Mouse (Mus musculus) left cerebral cortex, postnatal 25 days (tissue): ENCODE measurements at regions not wholly inside any gene's neighbourhood (a gene's known extent, or its start where the extent isn't known, plus 50 kb on each side); places are given as distances from the start of the nearest gene placed in this dataset.
"Not testable (repeated sequence)": the region's sequence is repeated elsewhere in the genome, so short reads cannot be mapped to it uniquely, and the experiment has no call there.

Experiments used
- DNase-seq, 2 experiments: peaks; one replicate each; pipeline ENCODE4 v3.0.0; 2022; ENCODE audit warnings: low spot score in 2 of 2, mixed read lengths in 1 of 2
- intact Hi-C: fragments of 180-260 bp; cut with DNase I; formaldehyde crosslinking; loops from one replicate; pipeline ENCODE4 v1.15.1; 2025

DNA sequence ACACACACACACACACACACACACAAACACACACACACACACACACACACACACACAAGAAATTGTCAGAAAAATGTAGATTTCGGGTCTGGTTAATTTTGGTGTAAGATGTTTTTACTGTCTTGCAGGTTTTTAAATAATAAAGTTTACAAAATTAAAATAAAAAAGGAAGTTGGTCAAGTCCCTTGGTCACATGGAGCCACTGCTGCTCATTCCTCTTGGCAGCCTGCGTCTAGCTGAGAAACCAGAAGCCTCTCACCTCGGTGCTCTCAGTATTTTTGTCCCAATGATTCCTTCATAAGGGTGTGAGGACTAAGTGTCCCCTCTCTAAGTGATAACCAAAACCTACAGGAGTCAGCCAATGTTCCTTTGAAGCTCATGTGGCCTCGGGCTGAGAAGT lies 76.8 kb upstream of the Smg1 start:
- DNase-seq, result no peak
- intact Hi-C loops, result no loop called here

DNA sequence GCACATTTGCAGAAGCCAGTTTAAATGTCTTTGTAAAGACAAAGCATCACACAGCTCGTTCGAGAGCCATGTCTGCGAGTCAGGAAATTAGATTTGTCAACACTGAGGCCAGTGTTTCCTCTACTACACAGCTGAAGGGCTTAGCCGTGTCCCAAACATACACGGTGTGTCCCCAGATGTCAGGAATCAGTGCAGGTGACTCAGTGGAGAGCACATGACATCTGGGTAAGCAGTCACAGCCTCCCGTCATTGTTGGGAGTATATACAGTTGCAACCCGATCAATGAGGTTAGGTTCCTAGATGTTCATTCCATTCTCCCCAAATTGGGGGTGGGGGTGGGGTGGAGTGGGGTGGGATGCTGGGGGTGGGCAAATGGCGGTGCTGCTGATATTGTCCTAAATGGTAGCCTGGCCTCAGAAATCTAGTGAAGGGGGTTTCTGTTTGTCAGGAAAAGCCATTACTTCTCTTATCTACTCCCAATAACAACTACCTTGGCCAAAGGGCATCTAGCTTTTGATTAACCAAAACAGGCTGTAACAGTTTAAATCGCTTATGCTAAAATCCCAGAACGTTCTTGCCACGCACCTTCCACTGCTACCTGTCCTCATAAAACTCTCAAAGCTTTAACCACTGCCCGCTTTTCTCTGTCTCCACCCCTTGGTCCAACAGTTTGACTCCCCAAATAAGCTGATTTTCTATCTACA lies 75.1 kb upstream of the Smg1 start:
- DNase-seq, result no peak
- intact Hi-C loops, result no loop called here

DNA sequence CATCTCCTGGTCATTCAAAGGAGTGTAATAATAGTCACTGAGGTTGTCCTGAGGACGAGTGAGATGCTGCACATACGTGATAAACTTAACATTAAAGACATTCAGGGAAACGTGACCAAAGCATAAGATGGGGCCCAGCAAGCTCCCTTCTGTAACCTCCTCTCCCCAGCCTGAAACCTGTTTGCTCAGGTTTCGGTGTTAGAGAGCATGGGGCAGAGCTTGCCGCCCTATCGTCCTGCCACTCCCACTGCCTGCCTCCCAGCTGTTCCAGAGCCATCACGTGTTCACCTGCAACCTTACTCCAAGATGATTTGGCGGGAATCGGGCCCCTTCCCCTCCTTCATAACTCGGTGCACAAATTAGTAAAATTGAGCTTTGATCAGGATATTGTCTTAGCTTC lies 71.4 kb upstream of the Smg1 start:
- DNase-seq, intact Hi-C loops: not testable (repeated sequence)

DNA sequence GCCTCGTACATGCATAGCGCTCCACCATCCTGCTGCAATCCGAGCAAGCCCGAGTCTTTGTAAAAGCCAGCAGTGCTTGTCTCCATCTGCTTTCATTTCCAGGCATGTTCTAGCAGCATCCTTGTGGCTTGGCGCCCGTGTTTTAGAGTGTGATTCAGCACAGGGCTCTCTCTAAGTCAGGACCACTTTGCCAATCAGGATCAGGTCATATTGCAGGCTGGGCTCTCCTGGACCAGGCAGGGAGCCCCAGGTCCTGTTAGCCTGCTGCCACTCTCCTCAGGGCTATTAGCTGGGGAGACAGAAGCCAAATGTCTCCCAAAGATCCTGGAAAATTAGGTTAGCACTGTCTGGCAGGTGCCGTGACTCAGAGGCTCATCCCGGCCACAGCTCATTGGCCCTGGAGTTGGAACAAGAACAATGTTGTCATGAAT lies 70.8 kb upstream of the Smg1 start:
- peak; percentile 20 to 62 for DNase-seq
- intact Hi-C loops, result no loop called here

DNA sequence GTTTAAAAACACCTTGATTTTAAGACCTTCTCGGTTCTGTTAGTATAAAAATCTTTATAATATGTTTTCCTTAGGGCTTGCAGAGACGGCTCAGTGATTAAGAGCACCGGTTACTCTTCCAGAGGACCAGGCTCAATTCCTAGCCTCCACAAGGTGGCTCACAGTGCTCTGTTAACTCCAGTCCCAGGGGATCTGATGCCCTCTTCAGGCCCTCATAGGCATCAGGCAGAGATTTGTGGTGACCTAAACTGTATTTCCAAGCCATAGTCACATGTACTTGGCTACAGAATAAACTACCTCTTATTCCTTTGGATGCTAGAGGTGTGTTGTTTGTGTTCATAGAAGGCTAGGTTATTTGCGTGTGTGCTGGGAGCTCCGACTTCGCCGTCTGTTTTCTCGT lies 70.3 kb upstream of the Smg1 start:
- intact Hi-C loops, result loop anchor here (2.0 kb wide), 1 partner anchor 51 kb away; no protein-coding TSS in a partner anchor
- DNase-seq, result peak; percentile 32 to 53

DNA sequence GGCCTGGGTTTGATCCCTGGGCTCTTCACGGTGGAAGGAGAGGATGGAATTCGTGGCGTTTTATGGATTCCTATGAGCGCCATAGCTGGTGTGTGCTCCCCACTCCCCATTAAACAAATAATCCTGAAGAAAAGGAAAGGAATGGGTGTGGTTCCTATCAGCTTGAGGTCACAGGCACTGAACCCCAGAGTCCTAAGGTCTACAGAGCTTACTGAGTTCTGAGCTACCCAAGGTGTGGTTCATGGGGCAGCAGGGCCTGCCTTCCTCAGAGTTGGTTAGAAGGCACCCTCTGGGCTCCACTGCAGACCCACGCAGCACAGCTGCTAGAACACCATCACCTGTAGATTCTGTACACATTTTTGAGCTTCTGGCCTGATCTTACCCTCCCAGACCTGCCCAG lies 66.3 kb upstream of the Smg1 start:
- intact Hi-C loops, result no loop called here

DNA sequence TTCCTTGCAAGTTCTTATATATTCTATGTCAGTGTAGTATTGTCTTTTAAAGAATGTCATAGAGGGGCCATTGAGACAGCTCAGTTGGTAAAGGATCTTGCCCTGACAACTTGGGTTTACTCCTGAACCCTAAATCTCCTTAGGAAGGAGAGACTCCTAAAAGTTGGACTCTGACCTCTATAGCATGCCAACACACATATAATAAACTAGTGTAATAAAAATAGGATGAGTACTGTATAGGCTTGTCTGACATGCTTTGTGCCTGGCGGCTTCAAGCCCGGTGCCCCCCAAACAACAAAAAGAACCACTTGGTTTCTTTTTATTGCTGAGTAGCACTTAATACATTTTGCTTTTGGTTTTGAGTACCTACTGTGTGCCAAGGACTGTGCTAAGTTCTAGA lies 65.4 kb upstream of the Smg1 start:
- intact Hi-C loops, result no loop called here
- no peak for DNase-seq

More for the DNA sequence above, 66.3 kb upstream of the Smg1 start:
- DNase-seq, result no peak

DNA sequence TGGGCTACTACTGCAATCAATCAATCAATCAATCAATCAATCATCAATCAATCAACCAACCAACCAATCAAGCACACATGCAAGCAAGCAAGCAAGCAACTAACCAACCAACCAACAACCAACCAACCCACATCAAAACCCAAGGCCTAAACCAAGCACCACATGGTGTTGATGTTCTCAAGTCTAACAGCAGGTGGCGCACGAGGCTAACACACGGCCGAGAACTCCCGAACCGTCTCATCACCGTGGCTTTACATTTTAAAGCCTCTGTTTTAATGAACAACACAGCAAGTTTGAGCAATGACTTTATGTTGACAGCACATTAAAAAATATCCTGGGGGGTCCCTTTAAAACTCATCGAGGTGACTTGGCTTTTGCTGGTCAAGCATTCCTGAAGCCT lies 61.3 kb upstream of the Smg1 start:
- peak; percentile 74 to 76 for DNase-seq
- intact Hi-C loops, result loop anchor here (1.0 to 5.0 kb wide), 4 partner anchors 104 to 382 kb away; partner anchors contain the start of gene Syt17

DNA sequence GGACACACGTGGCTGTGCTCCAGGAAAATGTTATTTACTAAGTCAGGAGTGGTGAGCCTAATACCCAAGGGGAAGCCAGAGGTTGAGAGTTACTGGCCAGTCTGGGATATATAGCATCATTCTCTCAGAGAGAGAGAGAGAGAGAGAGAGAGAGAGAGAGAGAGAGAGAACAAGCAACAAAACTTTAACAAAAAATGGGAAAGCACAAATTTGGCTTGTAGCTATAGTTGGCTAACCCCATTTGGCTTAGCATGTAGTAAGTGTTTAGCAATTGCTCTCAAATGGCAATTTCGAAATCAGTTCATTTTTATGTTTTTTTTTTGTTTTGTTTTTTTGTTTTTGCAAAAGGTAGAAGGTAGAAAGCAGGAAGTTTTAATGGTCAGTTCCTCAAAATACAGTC lies 60.9 kb upstream of the Smg1 start:
- intact Hi-C loops, result loop anchor here (1.0 to 5.0 kb wide), 3 partner anchors 104 to 383 kb away; no protein-coding TSS in a partner anchor
- no peak for DNase-seq

DNA sequence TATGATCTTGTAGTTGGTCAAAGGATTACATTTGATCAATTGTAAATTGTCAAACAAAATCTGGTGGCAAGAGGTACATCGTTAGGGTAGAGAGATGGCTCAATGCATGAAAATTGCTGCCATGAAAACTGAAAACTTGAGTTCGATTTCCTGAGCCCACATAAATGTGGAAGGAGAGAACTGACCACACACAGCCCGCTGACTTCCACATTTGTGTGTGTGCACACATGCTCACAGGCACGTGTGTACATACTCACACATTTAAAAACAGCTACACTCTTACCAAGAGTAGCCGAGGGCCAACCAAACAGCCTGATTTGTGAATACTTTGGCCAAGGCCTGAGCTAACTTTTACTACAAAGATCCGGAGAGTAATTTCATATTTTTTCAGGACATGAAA lies 60.5 kb upstream of the Smg1 start:
- DNase-seq, result no peak
- intact Hi-C loops, result loop anchor here (1.0 to 5.0 kb wide), 3 partner anchors 105 to 383 kb away; no protein-coding TSS in a partner anchor

DNA sequence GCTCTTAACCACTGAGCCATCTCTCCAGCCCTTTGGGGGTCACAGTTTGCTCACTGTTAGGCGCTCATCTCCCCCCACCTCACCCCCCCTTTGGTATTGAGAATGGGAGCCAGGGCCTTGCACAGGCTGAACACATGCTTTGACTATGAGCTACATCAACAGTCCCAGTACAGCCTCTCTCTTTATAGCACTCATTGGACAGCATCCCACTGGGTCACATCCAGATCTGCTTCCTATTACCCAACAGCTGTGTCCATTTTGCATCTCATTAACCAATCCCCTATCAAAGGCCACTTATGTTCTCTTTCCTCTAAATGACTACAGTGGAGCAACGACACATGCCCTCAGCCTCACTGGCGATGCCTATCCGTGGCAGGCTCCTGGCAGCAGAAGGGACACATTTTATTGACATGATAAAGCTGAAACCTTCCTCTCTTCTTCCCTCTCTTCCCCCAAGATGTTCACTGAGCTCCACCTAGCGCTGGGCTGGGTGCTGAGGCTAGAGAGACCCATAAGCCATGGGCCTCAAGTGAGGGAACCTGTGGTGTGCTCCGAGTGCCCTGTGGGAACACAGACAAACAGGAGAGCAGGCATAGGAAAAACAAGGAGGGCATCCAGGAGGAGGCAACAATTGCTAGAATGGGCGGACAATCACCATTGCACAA lies 57.3 kb upstream of the Smg1 start:
- intact Hi-C loops, result loop anchor here (5.0 kb wide), 1 partner anchor 386 kb away; no protein-coding TSS in a partner anchor

DNA sequence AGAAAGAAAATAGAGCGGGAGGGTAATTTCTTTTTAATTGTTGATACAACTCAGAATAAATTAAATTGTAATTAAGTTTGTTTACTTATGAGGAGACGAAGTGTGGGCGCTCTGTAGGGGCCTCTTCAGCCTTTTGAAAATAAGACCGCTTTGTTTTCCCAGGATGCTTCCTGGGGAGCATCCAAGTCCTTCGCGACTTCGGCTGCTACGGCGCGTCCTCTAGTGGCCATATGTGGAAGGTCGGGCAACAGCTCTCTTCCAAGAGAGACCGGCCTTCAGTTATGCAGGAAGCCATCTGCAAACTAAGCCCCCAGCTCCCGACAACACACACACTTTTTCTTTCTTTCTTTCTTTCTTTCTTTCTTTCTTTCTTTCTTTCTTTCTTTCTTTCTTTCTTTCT lies 54.1 kb upstream of the Smg1 start:
- intact Hi-C loops, result loop anchor here (5.0 kb wide), 2 partner anchors 55 to 170 kb away; partner anchors contain the start of genes Arl6ip1 and Smg1
- DNase-seq, result peak; percentile 80 to 84

More for the DNA sequence above, 57.3 kb upstream of the Smg1 start:
- DNase-seq, result peak in 1 of 2 experiments; percentile 53

DNA sequence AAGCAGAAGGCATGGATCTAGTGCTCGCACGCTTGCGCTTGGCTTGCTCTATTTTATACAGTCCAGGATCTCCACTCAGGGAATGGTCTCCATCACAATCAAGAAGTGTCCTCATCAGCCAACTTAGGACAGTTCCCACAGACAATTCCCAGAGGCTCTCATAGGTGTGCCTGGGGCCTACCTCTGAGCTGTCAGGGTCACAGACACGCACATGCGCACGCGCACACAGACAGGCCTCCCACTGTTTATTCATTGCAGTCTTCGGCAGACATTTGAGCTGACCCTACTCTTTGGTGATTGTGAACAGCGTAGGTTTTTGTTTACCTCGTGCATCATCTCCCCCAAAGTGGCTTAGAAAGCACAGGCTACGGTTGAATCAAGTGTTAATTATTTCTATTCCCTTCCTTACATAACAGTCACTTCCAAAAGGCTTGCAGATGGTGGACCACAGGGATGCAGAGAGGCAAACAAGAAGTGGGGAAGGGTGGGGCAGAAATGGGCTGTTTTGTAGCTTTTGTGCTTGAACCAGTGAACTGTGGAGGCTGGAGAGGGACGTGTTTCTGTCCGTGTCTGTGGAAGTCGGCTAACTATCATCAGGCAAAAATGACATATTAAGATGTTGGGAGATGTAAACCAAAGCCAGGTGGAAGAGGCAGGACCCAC lies 53.5 kb upstream of the Smg1 start:
- intact Hi-C loops, result loop anchor here (5.0 kb wide), 2 partner anchors 55 to 170 kb away; partner anchors contain the start of genes Arl6ip1 and Smg1
- no peak for DNase-seq

DNA sequence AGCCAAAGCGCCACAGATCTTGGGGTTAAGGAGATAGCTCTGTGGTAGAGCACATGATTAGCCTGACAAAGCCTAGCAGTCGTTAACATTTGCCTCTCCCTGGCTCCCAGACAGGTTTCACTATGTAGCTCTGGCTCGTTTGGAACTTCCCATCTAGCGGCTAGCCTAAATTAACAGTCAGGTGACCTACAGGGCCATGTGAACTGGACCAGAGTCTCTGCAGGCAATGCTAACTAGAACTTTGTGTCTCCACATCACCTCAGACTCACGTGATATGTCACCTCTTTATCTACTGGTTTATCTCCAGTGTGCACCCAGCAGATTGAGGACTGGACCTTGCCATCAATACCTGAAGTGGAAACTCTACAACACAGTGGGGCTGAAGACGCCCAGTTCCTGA lies 52.4 kb upstream of the Smg1 start:
- no peak for DNase-seq
- intact Hi-C loops, result loop anchor here (5.0 kb wide), 2 partner anchors 54 to 169 kb away; partner anchors contain the start of genes Arl6ip1 and Smg1

DNA sequence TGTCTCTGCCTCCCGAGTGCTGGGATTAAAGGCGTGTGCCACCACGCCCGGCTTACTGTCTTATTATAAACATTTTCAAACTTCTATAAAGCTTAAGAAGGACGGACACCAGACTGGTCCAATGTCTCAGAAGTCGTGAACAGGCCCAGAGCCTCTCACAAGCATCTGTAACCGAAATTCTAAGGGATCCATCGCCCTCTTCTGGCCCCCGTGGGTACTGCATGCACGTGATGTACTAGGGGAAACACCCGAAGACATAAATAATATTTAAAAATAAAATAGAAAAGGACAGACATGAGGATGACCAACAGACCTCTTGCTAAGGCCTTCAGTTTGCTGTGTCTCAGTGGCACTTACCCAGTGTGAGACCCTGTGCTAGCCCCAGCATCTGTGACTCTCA lies 51.8 kb upstream of the Smg1 start:
- no peak for DNase-seq
- intact Hi-C loops, result loop anchor here (5.0 kb wide), 2 partner anchors 53 to 168 kb away; partner anchors contain the start of genes Arl6ip1 and Smg1

DNA sequence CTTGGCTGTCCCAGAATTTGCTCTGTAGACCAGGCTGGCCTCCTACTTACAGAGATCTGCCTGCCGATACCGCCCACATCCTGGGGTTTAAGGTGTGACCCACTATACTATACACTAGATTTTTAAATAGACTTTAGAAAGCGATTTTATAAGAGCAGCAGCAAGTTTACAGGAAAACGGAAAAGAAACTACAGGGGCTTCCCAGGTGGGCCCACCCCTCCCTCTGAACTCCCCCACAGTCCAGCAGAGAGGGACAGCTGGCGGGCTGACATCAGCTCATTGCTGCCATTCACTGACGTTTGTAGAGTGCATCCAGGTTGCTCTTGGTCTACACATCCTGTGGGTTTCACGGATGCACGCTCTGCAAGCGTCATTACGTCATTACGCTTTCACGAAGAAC lies 51.2 kb upstream of the Smg1 start:
- DNase-seq, result no peak
- intact Hi-C loops, result loop anchor here (5.0 kb wide), 2 partner anchors 52 to 167 kb away; partner anchors contain the start of genes Arl6ip1 and Smg1
